Mouse (Mus musculus) kidney, postnatal 25 days (tissue): Measurements from ENCODE around the gene Gzma.

Experiments used
- DNase-seq, 2 experiments: peaks; one replicate each; pipeline ENCODE4 v3.0.0; 2021; ENCODE audit warnings: mixed read lengths in 2 of 2

Gene Gzma

DNA sequence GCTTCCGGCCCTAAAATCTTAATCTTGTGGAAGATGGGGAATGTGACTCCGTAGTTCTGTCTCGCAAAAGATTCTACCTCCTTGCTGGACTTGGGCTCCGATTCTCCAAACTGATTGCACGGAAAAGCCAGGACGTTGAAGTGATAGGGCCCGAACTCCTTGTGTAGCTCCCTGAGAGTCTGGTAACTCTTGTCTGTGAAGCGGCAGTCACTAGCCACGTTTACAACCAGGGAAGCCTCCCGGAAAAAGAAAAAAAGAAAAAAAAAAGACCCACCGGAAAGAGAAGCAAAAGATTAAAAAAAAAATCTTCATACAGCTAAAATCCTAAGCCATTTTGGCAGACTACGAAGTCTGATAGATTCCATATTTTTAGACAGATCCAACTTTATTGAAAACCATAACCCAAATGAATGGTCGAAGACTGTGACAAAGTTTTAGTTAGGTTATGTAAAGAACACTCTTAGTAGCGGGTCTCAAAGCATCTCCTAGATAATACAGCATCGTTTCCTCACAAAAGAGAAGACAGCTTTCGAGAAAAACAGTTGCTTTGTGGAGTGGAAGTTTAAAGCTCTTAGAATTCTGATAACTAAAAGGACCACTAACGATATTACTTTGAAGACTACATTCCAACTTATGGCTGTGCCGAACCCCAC lies 55.2 kb downstream of the Gzma start:
- DNase-seq, result no peak

DNA sequence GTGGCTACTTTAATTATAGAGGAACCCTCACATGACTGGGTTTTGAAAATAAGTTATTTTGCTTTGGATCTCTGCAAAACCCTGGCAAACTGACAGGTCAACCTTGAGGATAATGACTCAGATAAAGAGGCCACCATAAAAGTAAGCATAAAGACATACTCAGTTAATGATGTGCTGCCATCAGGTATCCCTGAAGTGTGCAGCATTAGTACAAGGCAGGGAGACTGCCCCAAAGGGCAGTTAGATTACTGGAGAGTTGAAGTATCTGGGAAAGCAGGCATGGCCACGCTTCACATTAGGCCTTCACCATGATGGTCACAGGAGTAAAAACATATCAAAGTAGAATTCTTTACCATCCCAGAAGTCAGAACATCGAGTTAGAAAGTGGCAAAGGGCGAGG lies 55.9 kb downstream of the Gzma start:
- no peak for DNase-seq
